Comparison of ENCODE assay signal across 21 mouse cellular contexts in genomic region chr9:115326533-115326890, GRCm38 (mm10). TPM values are rescaled to one million over a fixed set of nuclear protein-coding genes. Genes with fewer than 3 reads are reported as not detected.
A peak's percentile ranks its signal among the peaks of the same experiment; 100 is the strongest.
DNase-seq lines count a peak whose midpoint lies in the region; ATAC-seq lines count a peak whose summit lies in the region.
"Had no signal": no experiment of that assay in that cellular context is flagged by ENCODE, and none has a peak within 500 bp of the region (broad histone marks: within the 10 kb centered on the region; RNA-seq: fewer than 3 reads in every experiment).

No protein-coding gene starts in this region.

- no peaks in the 10 kb centered on the region for H3K27me3 ChIP-seq in hindbrain, embryonic 10.5 days (ENCODE audit: insufficient read depth, poor library complexity, severe bottlenecking)
- H3K27me3 ChIP-seq in hindbrain, embryonic 16.5 days (replicated peaks; ENCODE audit: control insufficient read depth, insufficient read depth, low read length) = no peaks in the 10 kb centered on the region
- H3K27me3 ChIP-seq in lung, embryonic 16.5 days (ENCODE audit: control insufficient read depth, insufficient read depth, low read depth, low read length) = no peaks in the 10 kb centered on the region
- H3K27me3 ChIP-seq: limb, embryonic 13.5 days; lung, embryonic 15.5 days; midbrain, embryonic 12.5 days had no signal

- no peak overlapping the region for H3K4me2 ChIP-seq in hindbrain, embryonic 16.5 days (ENCODE audit: low read length)
- H3K4me2 ChIP-seq in lung, embryonic 16.5 days (ENCODE audit: low read depth, low read length) = no peak overlapping the region
- H3K4me2 ChIP-seq: hindbrain, embryonic 14.5 days; limb, embryonic 13.5 days; lung, embryonic 15.5 days; midbrain, embryonic 12.5 days had no signal

- peaks cover 24% of the 10 kb centered on the region for H3K4me1 ChIP-seq in hindbrain, embryonic 10.5 days (replicated peaks)
- H3K4me1 ChIP-seq in hindbrain, embryonic 16.5 days (ENCODE audit: control insufficient read depth, insufficient read depth, low read depth, low read length) = peaks cover 3% of the 10 kb centered on the region; the same call in 1 of the 2 replicates
- peaks cover 4% of the 10 kb centered on the region; the same call in 1 of the 2 replicates for H3K4me1 ChIP-seq in lung, embryonic 16.5 days (replicated peaks; ENCODE audit: control insufficient read depth, insufficient read depth, low read length)

- 89% methylated on average over 4 of the region's 4 CpGs for WGBS in hindbrain, embryonic 10.5 days
- 87% methylated on average over 4 of the region's 4 CpGs for WGBS in hindbrain, embryonic 16.5 days
- 80% methylated on average over 4 of the region's 4 CpGs for WGBS in lung, embryonic 16.5 days

- DNase-seq in hindbrain, embryonic 10.5 days (ENCODE audit: low spot score) = no peak
- DNase-seq in lung, postnatal 4 days = no peak
- peak; percentile 37 for DNase-seq in 416B (ENCODE audit: low read depth)
- no peak for DNase-seq in left cerebral cortex, postnatal 10 days (ENCODE audit: extremely low spot score in 1 of 2, low spot score in 2 of 2)
- DNase-seq: adrenal gland, adult 2 months; cerebellum, adult 11-12 months; cerebellum, postnatal 14 days; gastrocnemius, postnatal 14 days; heart, postnatal 36 days; layer of hippocampus, postnatal 36 days had no signal

- intact Hi-C loops in left cerebral cortex, postnatal 10 days (cut with DNase I) = no loop called here

- peak overlapping the region; percentile 46; the same call in 1 of the 2 replicates for H3K27ac ChIP-seq in hindbrain, embryonic 10.5 days
- no peak overlapping the region for H3K27ac ChIP-seq in hindbrain, embryonic 16.5 days (ENCODE audit: low read depth, low read length)
- no peak overlapping the region for H3K27ac ChIP-seq in lung, embryonic 16.5 days (ENCODE audit: low read length)
- H3K27ac ChIP-seq: hindbrain, embryonic 14.5 days; layer of hippocampus, adult 2 months; limb, embryonic 13.5 days; liver, embryonic 14.5 days; midbrain, embryonic 12.5 days had no signal

- no peak overlapping the region for H3K9ac ChIP-seq in hindbrain, embryonic 16.5 days (ENCODE audit: low read depth, low read length)
- no peak overlapping the region for H3K9ac ChIP-seq in lung, embryonic 16.5 days (ENCODE audit: low read length)
- H3K9ac ChIP-seq: hindbrain, embryonic 14.5 days; limb, embryonic 13.5 days; liver, embryonic 14.5 days; lung, embryonic 15.5 days; midbrain, embryonic 12.5 days had no signal

- H3K9me3 ChIP-seq in hindbrain, embryonic 10.5 days = no peaks in the 10 kb centered on the region
- H3K9me3 ChIP-seq in hindbrain, embryonic 16.5 days (ENCODE audit: control insufficient read depth, low read length) = peaks cover 2% of the 10 kb centered on the region; the same call in 1 of the 2 replicates
- no peaks in the 10 kb centered on the region for H3K9me3 ChIP-seq in lung, embryonic 16.5 days (ENCODE audit: control insufficient read depth, low read length)
- H3K9me3 ChIP-seq: forebrain, embryonic 10.5 days; limb, embryonic 13.5 days; lung, embryonic 15.5 days; midbrain, embryonic 12.5 days had no signal

- no peak for ATAC-seq in hindbrain, embryonic 16.5 days
- ATAC-seq in lung, embryonic 16.5 days (ENCODE audit: low read depth) = peak; percentile 36
- ATAC-seq in megakaryocyte, adult 5-6 weeks (ENCODE audit: poor library complexity, severe bottlenecking) = peak; percentile 47
- ATAC-seq: forebrain, embryonic 16.5 days had no signal

- H3K36me3 ChIP-seq in hindbrain, embryonic 10.5 days = no peaks in the 10 kb centered on the region
- H3K36me3 ChIP-seq in hindbrain, embryonic 16.5 days (ENCODE audit: control insufficient read depth, insufficient read depth, low read length) = no peaks in the 10 kb centered on the region
- H3K36me3 ChIP-seq in lung, embryonic 16.5 days (ENCODE audit: control insufficient read depth, insufficient read depth, low read length) = no peaks in the 10 kb centered on the region
- H3K36me3 ChIP-seq: forebrain, embryonic 10.5 days; limb, embryonic 13.5 days; lung, embryonic 15.5 days; midbrain, embryonic 12.5 days had no signal

- H3K4me3 ChIP-seq in hindbrain, embryonic 10.5 days = no peak overlapping the region
- H3K4me3 ChIP-seq in hindbrain, embryonic 16.5 days (ENCODE audit: low read length) = no peak overlapping the region
- H3K4me3 ChIP-seq in lung, embryonic 16.5 days (ENCODE audit: low read length) = no peak overlapping the region
- H3K4me3 ChIP-seq: forebrain, embryonic 10.5 days; layer of hippocampus, adult 2 months; limb, embryonic 13.5 days; lung, embryonic 15.5 days; midbrain, embryonic 12.5 days had no signal

RNA-seq across cellular contexts. Expression of gene Stt3b, which starts 16.3 kb away (rescaled TPM):
- 92.4 and 100 TPM in 2 replicates for polyA plus RNA-seq in hindbrain, embryonic 10.5 days (2016; fragmentation: Nextera tagmentation; extraction: Ambion mirVana)
- 83.3 and 93.7 TPM in 2 replicates for polyA plus RNA-seq in hindbrain, embryonic 16.5 days (2015; fragmentation: Nextera tagmentation; extraction: Ambion mirVana)
- 91.3 and 91.9 TPM in 2 replicates for polyA plus RNA-seq in lung, embryonic 16.5 days (2015; fragmentation: Nextera tagmentation; extraction: Ambion mirVana)
- total RNA-seq in megakaryocyte, adult 5-6 weeks (2015) = 75.4 and 78.1 TPM in 2 replicates
- 54.8 and 61.1 TPM in 2 replicates for total RNA-seq in megakaryocyte, adult 5-6 weeks (2017)
- 100 to 1,000 TPM; 103 TPM for total RNA-seq in left cerebral cortex, postnatal 10 days (2021)
